12 mouse cellular contexts compared by ENCODE assay signal in genomic region chr8:80852412-80853165, GRCm38 (mm10). TPM values are rescaled to one million over a fixed set of nuclear protein-coding genes. Genes with fewer than 3 reads are reported as not detected.
DNase-seq lines count a peak whose midpoint lies in the region; ATAC-seq and TF ChIP-seq lines count a peak whose summit lies in the region.
"Had no signal": no experiment of that assay in that cellular context is flagged by ENCODE, and none has a peak within 500 bp of the region (broad histone marks: within the 10 kb centered on the region; RNA-seq: fewer than 3 reads in every experiment).

No protein-coding gene starts in this region.

- peak overlapping the region; percentile 76 for H3K27ac ChIP-seq in heart, embryonic 15.5 days
- peak overlapping the region; percentile 78 for H3K27ac ChIP-seq in lung, postnatal 0 days (ENCODE audit: low read length)
- peak overlapping the region; percentile 86 for H3K27ac ChIP-seq in heart, embryonic 16.5 days (ENCODE audit: low read length)
- peak overlapping the region; percentile 94 for H3K27ac ChIP-seq in stomach, embryonic 15.5 days

- ATAC-seq in heart, embryonic 15.5 days (replicated peaks; ENCODE audit: insufficient number of reproducible peaks, insufficient read depth, low FRiP score, low read depth): no peak
- ATAC-seq in lung, postnatal 0 days: peak; percentile 45; the same call in 1 of the 2 replicates
- ATAC-seq in heart, embryonic 16.5 days (replicated peaks; ENCODE audit: extremely low read depth, insufficient read depth, low FRiP score): peak; percentile 8; the same call in 1 of the 2 replicates
- ATAC-seq in stomach, embryonic 15.5 days (ENCODE audit: insufficient read depth, low FRiP score, low read depth): peak; percentile 64

- H3K4me1 ChIP-seq in heart, embryonic 15.5 days (replicated peaks): peaks cover 77% of the 10 kb centered on the region
- H3K4me1 ChIP-seq in lung, postnatal 0 days (ENCODE audit: insufficient read depth, low read depth, low read length): peaks cover 9% of the 10 kb centered on the region
- H3K4me1 ChIP-seq in heart, embryonic 16.5 days (ENCODE audit: control insufficient read depth, insufficient read depth, low read length): peaks cover 69% of the 10 kb centered on the region
- H3K4me1 ChIP-seq in stomach, embryonic 15.5 days: peaks cover 35% of the 10 kb centered on the region

- H3K9me3 ChIP-seq in heart, embryonic 15.5 days (replicated peaks): no peaks in the 10 kb centered on the region
- no peaks in the 10 kb centered on the region for H3K9me3 ChIP-seq in lung, postnatal 0 days (ENCODE audit: low read length)
- no peaks in the 10 kb centered on the region for H3K9me3 ChIP-seq in heart, embryonic 16.5 days (replicated peaks; ENCODE audit: control insufficient read depth, low read length)
- no peaks in the 10 kb centered on the region for H3K9me3 ChIP-seq in stomach, embryonic 15.5 days

- 0 out of 2 replicates have a peak overlapping the region, but pooled peaks have one; percentile 20 for H3K4me3 ChIP-seq in heart, embryonic 15.5 days
- no peak overlapping the region for H3K4me3 ChIP-seq in lung, postnatal 0 days (ENCODE audit: low read depth, low read length)
- H3K4me3 ChIP-seq in heart, embryonic 16.5 days (ENCODE audit: low read length): no peak overlapping the region
- H3K4me3 ChIP-seq in stomach, embryonic 15.5 days (replicated peaks): no peak overlapping the region; the same call in 1 of the 2 replicates
- H3K4me3 ChIP-seq: myocyte had no signal

- H3K4me2 ChIP-seq in heart, embryonic 15.5 days: peak overlapping the region; percentile 40
- peak overlapping the region; percentile 38; the same call in 1 of the 2 replicates for H3K4me2 ChIP-seq in lung, postnatal 0 days (replicated peaks; ENCODE audit: low read depth, low read length)
- H3K4me2 ChIP-seq in heart, embryonic 16.5 days (ENCODE audit: low read depth, low read length): peak overlapping the region; percentile 57
- H3K4me2 ChIP-seq in stomach, embryonic 15.5 days: peak overlapping the region; percentile 35

- no peak for TF ChIP-seq EP300 in lung, postnatal 0 days (IDR thresholded peaks at IDR 0.05)

- H3K9ac ChIP-seq in heart, embryonic 15.5 days: peak overlapping the region; percentile 31
- H3K9ac ChIP-seq in lung, postnatal 0 days (replicated peaks; ENCODE audit: low read depth): no peak overlapping the region
- H3K9ac ChIP-seq in heart, embryonic 16.5 days (ENCODE audit: low read length): peak overlapping the region; percentile 0
- no peak overlapping the region for H3K9ac ChIP-seq in stomach, embryonic 15.5 days

- 27% methylated on average over 9 of the region's 9 CpGs for WGBS in heart, embryonic 15.5 days
- 39% methylated on average over 9 of the region's 9 CpGs for WGBS in lung, postnatal 0 days
- WGBS in heart, embryonic 16.5 days: 30% methylated on average over 9 of the region's 9 CpGs
- 53% methylated on average over 9 of the region's 9 CpGs for WGBS in stomach, embryonic 15.5 days

- no peaks in the 10 kb centered on the region for H3K36me3 ChIP-seq in heart, embryonic 15.5 days
- H3K36me3 ChIP-seq in lung, postnatal 0 days (ENCODE audit: insufficient read depth, low read length): no peaks in the 10 kb centered on the region
- no peaks in the 10 kb centered on the region for H3K36me3 ChIP-seq in heart, embryonic 16.5 days (ENCODE audit: control insufficient read depth, insufficient read depth)
- H3K36me3 ChIP-seq in stomach, embryonic 15.5 days: no peaks in the 10 kb centered on the region

- TF ChIP-seq CTCF in lung, postnatal 0 days (IDR thresholded peaks at IDR 0.05): no peak

- no peak for DNase-seq in heart, postnatal 4 days
- DNase-seq in lung, postnatal 0 days (ENCODE audit: low spot score): peak; percentile 46
- no peak for DNase-seq in lung, postnatal 14 days
- no peak for DNase-seq in left cerebral cortex, adult 11 months (ENCODE audit: low spot score)
- no peak for DNase-seq in spleen, postnatal 14 days (ENCODE audit: low spot score in 2 of 2)
- DNase-seq: cerebellum, adult 8-10 months; gastrocnemius, postnatal 10 days; kidney, postnatal 14 days had no signal

- no peaks in the 10 kb centered on the region for H3K27me3 ChIP-seq in heart, embryonic 15.5 days
- H3K27me3 ChIP-seq in lung, postnatal 0 days (replicated peaks; ENCODE audit: insufficient read depth, low read length): no peaks in the 10 kb centered on the region
- no peaks in the 10 kb centered on the region for H3K27me3 ChIP-seq in heart, embryonic 16.5 days (ENCODE audit: control insufficient read depth, insufficient read depth, low read length)
- H3K27me3 ChIP-seq in stomach, embryonic 15.5 days (replicated peaks): no peaks in the 10 kb centered on the region

RNA-seq across cellular contexts. Expression of gene Gab1, which starts 27.7 kb away (rescaled TPM):
- 28.4 and 30.6 TPM in 2 replicates for polyA plus RNA-seq in heart, embryonic 15.5 days (2015; fragmentation: Nextera tagmentation; extraction: Ambion mirVana)
- 10 to 100 TPM; 52.2 to 58.7 TPM for total RNA-seq in heart, postnatal 4 days (2021)
- 16.9 and 18.9 TPM in 2 replicates for polyA plus RNA-seq in lung, postnatal 0 days (2015; fragmentation: Nextera tagmentation; extraction: Ambion mirVana)
- polyA plus RNA-seq in heart, embryonic 16.5 days (2015; fragmentation: Nextera tagmentation; extraction: Ambion mirVana): 30.4 and 32.3 TPM in 2 replicates
- 15.5 and 16.8 TPM in 2 replicates for polyA plus RNA-seq in stomach, embryonic 15.5 days (2015; fragmentation: Nextera tagmentation; extraction: Ambion mirVana)

Comparison
In these comparisons a context has a peak if more than half of its experiments do, and no peak if none do; other contexts are left out.
1. H3K9ac ChIP-seq: peak in heart, embryonic 15.5 days (single experiment) and heart, embryonic 16.5 days (single experiment); none in lung, postnatal 0 days (single experiment) and stomach, embryonic 15.5 days (single experiment).
2. Peak in every context shown above with its lines, with median percentiles within 50 percentile points of each other: H3K27ac ChIP-seq and H3K4me2 ChIP-seq.